Mouse (Mus musculus) stomach, embryonic 16.5 days (tissue): Measurements from ENCODE around the gene 2900026A02Rik. TPM values are rescaled to one million over a fixed set of nuclear protein-coding genes. Genes with fewer than 3 reads are reported as not detected.

Source experiments
- ATAC-seq: fragments of 200-750 bp; cut with Nextera tagmentation; 2 replicates; pipeline ENCODE4 v1.8.0; 2017; ENCODE audit warnings: moderate number of reproducible peaks, moderate TSS enrichment; ENCODE audit not compliant: insufficient read depth, low FRiP score
- H3K27ac ChIP-seq: fragments of 300-500 bp; sonication (generic); 2 replicates; pipeline ENCODE4 v1.5.1; 2014; ENCODE audit warnings: low read length
- H3K27me3 ChIP-seq: fragments of 300-500 bp; sonication (generic); 2 replicates; pipeline ENCODE4 v1.6.1; 2014; ENCODE audit warnings: low read length, control low read depth, mixed read lengths; ENCODE audit not compliant: control insufficient read depth, insufficient read depth
- H3K36me3 ChIP-seq: fragments of 300-500 bp; sonication (generic); 2 replicates; pipeline ENCODE4 v1.6.1; 2014; ENCODE audit warnings: low read length; ENCODE audit not compliant: control insufficient read depth, insufficient read depth
- H3K4me1 ChIP-seq: fragments of 300-500 bp; sonication (generic); 2 replicates; pipeline ENCODE4 v1.6.1; 2014; ENCODE audit warnings: low read length, control low read depth, mixed read lengths; ENCODE audit not compliant: control insufficient read depth, insufficient read depth
- H3K4me2 ChIP-seq: fragments of 300-500 bp; sonication (generic); 2 replicates; pipeline ENCODE4 v1.6.1; 2014; ENCODE audit warnings: low read depth, low read length, mixed read lengths
- H3K4me3 ChIP-seq: fragments of 300-500 bp; sonication (generic); replicated peaks from 2 replicates; pipeline ENCODE4 v1.5.1; 2014; ENCODE audit warnings: mild to moderate bottlenecking, low read length
- H3K9ac ChIP-seq: fragments of 300-500 bp; sonication (generic); 2 replicates; pipeline ENCODE4 v1.6.1; 2014; ENCODE audit warnings: low read length
- H3K9me3 ChIP-seq: fragments of 300-500 bp; sonication (generic); replicated peaks from 2 replicates; pipeline ENCODE4 v1.6.1; 2016; ENCODE audit warnings: low read length, control low read depth; ENCODE audit not compliant: control insufficient read depth
- WGBS: fragments of 180-500 bp; shearing (Covaris S2); extraction: QIAGEN DNeasy Blood & Tissue Kit; methylation state at CpG from one replicate; pipeline ENCODE4 v1.1.7; 2014; 5-methylcytosine and 5-hydroxymethylcytosine counted together
- polyA plus RNA-seq: library from polyadenylated mRNA; unstranded; fragments of >200 nt; fragmentation: Nextera tagmentation; extraction: Ambion mirVana; gene quantifications from 2 replicates; pipeline ENCODE4 v1.2.1, GENCODE M21; 2015

The 2900026A02Rik gene
- polyA plus RNA-seq, 1 experiment from 2014 or later = 14.9 TPM

GRCm38 (mm10) chr5:113054308-113054707, 166.7 kb downstream of the 2900026A02Rik start:
- Histone ChIP-seq H3K27me3 (no peaks in the 10 kb centered on the region), H3K4me1 (no peaks in the 10 kb centered on the region), H3K9me3 (no peaks in the 10 kb centered on the region), H3K4me2 (no peak overlapping the region), H3K27ac (no peak overlapping the region), H3K36me3 (no peaks in the 10 kb centered on the region), H3K4me3 (no peak overlapping the region), H3K9ac (no peak overlapping the region)
- WGBS = 2% methylated on average over 16 of the region's 16 CpGs
- peak; percentile 30; the same call in 1 of the 2 replicates for ATAC-seq

- Histone ChIP-seq H3K4me2 (no peak overlapping the region), H3K9me3 (no peaks in the 10 kb centered on the region), H3K27me3 (no peaks in the 10 kb centered on the region), H3K27ac (no peak overlapping the region), H3K36me3 (no peaks in the 10 kb centered on the region), H3K4me3 (no peak overlapping the region), H3K4me1 (no peaks in the 10 kb centered on the region), H3K9ac (no peak overlapping the region)
- ATAC-seq = no peak
- WGBS = 58% methylated on average over 7 of the region's 7 CpGs
These were observed 170.4 kb downstream of the 2900026A02Rik start for GRCm38 (mm10) chr5:113050581-113051185.

- Histone ChIP-seq H3K4me1 (no peaks in the 10 kb centered on the region), H3K36me3 (no peaks in the 10 kb centered on the region), H3K4me3 (no peak overlapping the region), H3K27ac (no peak overlapping the region), H3K9me3 (no peaks in the 10 kb centered on the region), H3K27me3 (no peaks in the 10 kb centered on the region), H3K4me2 (no peak overlapping the region), H3K9ac (no peak overlapping the region)
- ATAC-seq = no peak
These were observed 171.2 kb downstream of the 2900026A02Rik start for GRCm38 (mm10) chr5:113049876-113050275.

- no peaks in the 10 kb centered on the region for H3K36me3 ChIP-seq
- no peak overlapping the region for H3K9ac ChIP-seq
- 86% methylated on average over 10 of the region's 10 CpGs for WGBS
- H3K4me3 ChIP-seq = no peak overlapping the region
- no peaks in the 10 kb centered on the region for H3K9me3 ChIP-seq
- H3K4me2 ChIP-seq = no peak overlapping the region
- H3K4me1 ChIP-seq = 0 out of 2 replicates have a peak, but pooled peaks cover 8% of the 10 kb centered on the region
- no peak overlapping the region for H3K27ac ChIP-seq
- H3K27me3 ChIP-seq = no peaks in the 10 kb centered on the region
- no peak for ATAC-seq
These were observed 175.3 kb downstream of the 2900026A02Rik start for GRCm38 (mm10) chr5:113045511-113046273.

GRCm38 (mm10) chr5:113043531-113043930, 177.5 kb downstream of the 2900026A02Rik start:
- H3K4me1 ChIP-seq = 0 out of 2 replicates have a peak, but pooled peaks cover 8% of the 10 kb centered on the region
- no peak overlapping the region for H3K4me3 ChIP-seq
- H3K9me3 ChIP-seq = no peaks in the 10 kb centered on the region
- no peaks in the 10 kb centered on the region for H3K27me3 ChIP-seq
- no peak for ATAC-seq
- no peak overlapping the region for H3K9ac ChIP-seq
- H3K27ac ChIP-seq = no peak overlapping the region
- WGBS = 81% methylated on average over 8 of the region's 8 CpGs
- H3K4me2 ChIP-seq = no peak overlapping the region
- H3K36me3 ChIP-seq = no peaks in the 10 kb centered on the region

- no peaks in the 10 kb centered on the region for H3K36me3 ChIP-seq
- no peak overlapping the region for H3K4me3 ChIP-seq
- peak; percentile 65; the same call in 1 of the 2 replicates for ATAC-seq
- no peaks in the 10 kb centered on the region for H3K9me3 ChIP-seq
- no peak overlapping the region for H3K9ac ChIP-seq
- 0 out of 2 replicates have a peak, but pooled peaks cover 8% of the 10 kb centered on the region for H3K4me1 ChIP-seq
- 18% methylated on average over 5 of the region's 5 CpGs for WGBS
- H3K27ac ChIP-seq = no peak overlapping the region; the same call in 1 of the 2 replicates
- no peaks in the 10 kb centered on the region for H3K27me3 ChIP-seq
- H3K4me2 ChIP-seq = no peak overlapping the region
These were observed 179.4 kb downstream of the 2900026A02Rik start for GRCm38 (mm10) chr5:113041567-113042071.

GRCm38 (mm10) chr5:113040776-113041175, 180.3 kb downstream of the 2900026A02Rik start:
- no peaks in the 10 kb centered on the region for H3K9me3 ChIP-seq
- no peak overlapping the region; the same call in 1 of the 2 replicates for H3K27ac ChIP-seq
- ATAC-seq = no peak
- 59% methylated on average over 6 of the region's 6 CpGs for WGBS
- H3K27me3 ChIP-seq = no peaks in the 10 kb centered on the region
- H3K4me1 ChIP-seq = 0 out of 2 replicates have a peak, but pooled peaks cover 12% of the 10 kb centered on the region
- no peak overlapping the region for H3K9ac ChIP-seq
- no peak overlapping the region for H3K4me2 ChIP-seq
- H3K36me3 ChIP-seq = no peaks in the 10 kb centered on the region
- no peak overlapping the region for H3K4me3 ChIP-seq

GRCm38 (mm10) chr5:113038601-113039000, 182.4 kb downstream of the 2900026A02Rik start:
- no peak overlapping the region for H3K27ac ChIP-seq
- H3K4me2 ChIP-seq = no peak overlapping the region
- 90% methylated on average over 6 of the region's 6 CpGs for WGBS
- no peaks in the 10 kb centered on the region for H3K36me3 ChIP-seq
- H3K4me1 ChIP-seq = peaks cover 20% of the 10 kb centered on the region; the same call in 1 of the 2 replicates
- no peaks in the 10 kb centered on the region for H3K27me3 ChIP-seq
- no peaks in the 10 kb centered on the region for H3K9me3 ChIP-seq
- no peak overlapping the region for H3K9ac ChIP-seq
- no peak for ATAC-seq
- H3K4me3 ChIP-seq = no peak overlapping the region
